Mouse (Mus musculus) heart, embryonic 12.5 days (tissue): ENCODE data around the gene Gm10073. TPM values are rescaled to one million over a fixed set of nuclear protein-coding genes. Genes with fewer than 3 reads are reported as not detected.

Source experiments
- ATAC-seq: fragments of 200-750 bp; cut with Nextera tagmentation; 2 replicates; pipeline ENCODE4 v1.8.0; 2017; ENCODE audit warnings: moderate TSS enrichment, moderate library complexity; ENCODE audit not compliant: insufficient number of reproducible peaks, low FRiP score
- H3K27ac ChIP-seq: fragments of 300-500 bp; sonication (generic); 2 replicates; pipeline ENCODE4 v1.5.1; 2016; ENCODE audit warnings: mild to moderate bottlenecking, moderate library complexity; ENCODE audit not compliant: poor library complexity, severe bottlenecking
- H3K27me3 ChIP-seq: fragments of 300-500 bp; sonication (generic); replicated peaks from 2 replicates; pipeline ENCODE4 v1.6.1; 2016; ENCODE audit warnings: mild to moderate bottlenecking, moderate library complexity
- H3K36me3 ChIP-seq: fragments of 300-500 bp; sonication (generic); 2 replicates; pipeline ENCODE4 v1.6.1; 2016; ENCODE audit warnings: mild to moderate bottlenecking, moderate library complexity
- H3K4me1 ChIP-seq: fragments of 300-500 bp; sonication (generic); replicated peaks from 2 replicates; pipeline ENCODE4 v1.6.1; 2016; ENCODE audit warnings: mild to moderate bottlenecking
- H3K4me2 ChIP-seq: fragments of 300-500 bp; sonication (generic); 2 replicates; pipeline ENCODE4 v1.6.1; 2016; ENCODE audit warnings: mild to moderate bottlenecking, moderate library complexity
- H3K4me3 ChIP-seq: fragments of 300-500 bp; sonication (generic); 2 replicates; pipeline ENCODE4 v1.5.1; 2016; ENCODE audit warnings: mild to moderate bottlenecking
- H3K9ac ChIP-seq: fragments of 300-500 bp; sonication (generic); 2 replicates; pipeline ENCODE4 v1.6.1; 2016; ENCODE audit warnings: mild to moderate bottlenecking, moderate library complexity
- H3K9me3 ChIP-seq: fragments of 300-500 bp; sonication (generic); replicated peaks from 2 replicates; pipeline ENCODE4 v1.6.1; 2016; ENCODE audit warnings: mild to moderate bottlenecking, moderate library complexity
- WGBS: fragments of 180-500 bp; shearing (Covaris S2); methylation state at CpG from one replicate; pipeline ENCODE4 v1.1.7; 2016; 5-methylcytosine and 5-hydroxymethylcytosine counted together
- polyA plus RNA-seq: library from polyadenylated mRNA; unstranded; fragments of >200 nt; fragmentation: Nextera tagmentation; extraction: Ambion mirVana; gene quantifications from 2 replicates; pipeline ENCODE4 v1.2.1, GENCODE M21; 2016

Gene Gm10073
- polyA plus RNA-seq, 1 experiment from 2014 or later, result 4.1 TPM

DNA sequence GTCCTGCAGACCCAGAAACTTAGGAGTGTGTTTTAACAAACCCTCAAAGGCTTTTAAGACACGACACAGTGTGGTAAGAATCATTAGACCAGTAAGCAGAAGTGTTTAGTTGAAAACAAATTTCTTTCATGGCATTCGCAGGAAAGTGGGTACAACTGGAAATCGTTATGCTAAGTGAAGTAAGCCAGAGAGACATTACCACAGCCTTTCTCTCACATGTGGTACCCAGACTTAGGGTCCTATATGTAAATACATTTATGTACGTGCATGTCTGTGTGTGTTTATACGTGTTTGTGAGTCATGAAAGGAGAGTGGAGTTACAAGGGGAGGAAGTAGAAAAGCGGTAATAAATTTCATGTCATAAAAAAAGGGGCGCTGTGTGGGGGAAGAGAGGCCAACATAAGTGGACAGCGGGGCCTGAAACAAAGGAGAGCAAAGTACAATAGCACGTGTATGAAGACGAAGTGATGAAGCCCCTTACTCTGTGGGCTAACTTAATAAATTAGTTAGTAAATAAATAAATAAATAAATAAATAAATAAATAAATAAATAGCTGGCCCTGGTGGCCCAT is 24.8 kb downstream of the Gm10073 start:
- Histone ChIP-seq H3K4me1 (no peaks in the 10 kb centered on the region), H3K27ac (no peak overlapping the region), H3K9me3 (no peaks in the 10 kb centered on the region), H3K9ac (no peak overlapping the region), H3K4me2 (no peak overlapping the region), H3K4me3 (no peak overlapping the region), H3K36me3 (peaks cover 79% of the 10 kb centered on the region), H3K27me3 (no peaks in the 10 kb centered on the region)
- WGBS, result 83% methylated on average over 10 of the region's 10 CpGs
- ATAC-seq, result no peak

DNA sequence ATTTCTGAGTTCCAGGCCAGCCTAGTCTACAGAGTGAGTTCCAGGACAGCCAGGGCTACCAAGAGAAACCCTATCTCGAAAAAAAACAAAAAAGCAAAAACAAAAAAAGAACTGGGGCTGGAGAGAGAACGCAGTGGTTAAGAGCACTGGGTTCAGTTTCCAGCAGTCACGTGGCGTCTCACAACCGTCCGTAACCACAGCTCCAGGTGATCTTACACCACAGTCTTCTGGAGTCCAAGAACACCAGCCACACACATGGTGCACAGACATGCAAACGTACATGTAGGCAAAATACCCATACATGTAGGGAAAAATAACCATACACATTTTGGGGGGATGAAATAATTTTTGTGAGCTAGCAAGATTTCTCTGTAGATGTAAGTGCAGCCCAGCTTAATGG is 26.5 kb downstream of the Gm10073 start:
- Histone ChIP-seq H3K4me2 (no peak overlapping the region), H3K27me3 (no peaks in the 10 kb centered on the region), H3K4me3 (no peak overlapping the region), H3K36me3 (peaks cover 76% of the 10 kb centered on the region), H3K4me1 (no peaks in the 10 kb centered on the region), H3K27ac (no peak overlapping the region), H3K9ac (no peak overlapping the region), H3K9me3 (no peaks in the 10 kb centered on the region)
- 87% methylated on average over 7 of the region's 7 CpGs for whole genome bisulfite sequencing
- no peak for ATAC-seq

DNA sequence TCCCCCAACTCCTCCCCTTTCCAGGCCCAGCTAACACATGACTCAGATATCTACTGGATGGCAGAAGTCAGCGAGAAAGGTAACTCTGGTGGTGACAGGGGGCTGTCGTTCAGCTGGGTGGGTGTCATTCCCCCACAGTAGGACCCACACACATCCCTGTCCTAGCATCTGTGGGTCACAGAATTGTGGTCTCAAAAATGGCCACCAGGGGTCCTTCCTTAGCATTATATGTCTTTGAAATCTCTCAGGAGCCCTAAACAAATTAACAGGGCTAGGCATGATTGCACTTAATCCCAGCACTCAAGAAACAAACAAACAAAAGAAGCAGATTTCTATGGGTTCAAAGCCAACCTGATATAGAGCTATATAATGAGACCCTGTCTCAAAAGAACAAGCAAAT is 28.1 kb downstream of the Gm10073 start:
- 84% methylated on average over 2 of the region's 2 CpGs for WGBS

DNA sequence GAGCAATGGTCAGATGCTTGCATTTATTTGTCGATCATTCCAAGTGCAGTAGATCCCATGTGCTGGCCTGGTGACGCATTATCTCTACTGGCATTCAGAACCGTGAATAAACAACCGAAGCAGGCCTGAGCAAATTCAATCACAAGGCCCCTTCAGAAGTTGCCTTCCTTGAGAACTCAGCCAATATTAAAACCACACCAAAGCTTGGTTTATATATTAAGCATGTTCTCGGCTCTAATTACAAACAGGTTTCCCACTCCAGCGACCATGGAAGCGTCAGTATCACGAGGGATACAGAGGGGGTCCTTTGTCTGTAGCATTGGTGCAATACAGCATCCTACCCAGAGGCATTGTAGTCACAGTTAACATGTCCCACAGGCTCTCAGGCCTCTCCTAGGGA is 30.2 kb downstream of the Gm10073 start:
- Histone ChIP-seq H3K27ac (no peak overlapping the region), H3K9me3 (no peaks in the 10 kb centered on the region), H3K36me3 (peaks cover 95% of the 10 kb centered on the region), H3K9ac (no peak overlapping the region), H3K4me2 (no peak overlapping the region), H3K4me1 (no peaks in the 10 kb centered on the region), H3K27me3 (no peaks in the 10 kb centered on the region), H3K4me3 (no peak overlapping the region)
- ATAC-seq, result no peak
- WGBS, result 80% methylated on average over 8 of the region's 8 CpGs

More for the DNA sequence above, 28.1 kb downstream of the Gm10073 start:
- Histone ChIP-seq H3K27ac (no peak overlapping the region), H3K4me1 (no peaks in the 10 kb centered on the region), H3K4me2 (no peak overlapping the region), H3K9me3 (no peaks in the 10 kb centered on the region), H3K36me3 (peaks cover 80% of the 10 kb centered on the region), H3K27me3 (no peaks in the 10 kb centered on the region), H3K4me3 (no peak overlapping the region), H3K9ac (no peak overlapping the region)
- ATAC-seq, result no peak

DNA sequence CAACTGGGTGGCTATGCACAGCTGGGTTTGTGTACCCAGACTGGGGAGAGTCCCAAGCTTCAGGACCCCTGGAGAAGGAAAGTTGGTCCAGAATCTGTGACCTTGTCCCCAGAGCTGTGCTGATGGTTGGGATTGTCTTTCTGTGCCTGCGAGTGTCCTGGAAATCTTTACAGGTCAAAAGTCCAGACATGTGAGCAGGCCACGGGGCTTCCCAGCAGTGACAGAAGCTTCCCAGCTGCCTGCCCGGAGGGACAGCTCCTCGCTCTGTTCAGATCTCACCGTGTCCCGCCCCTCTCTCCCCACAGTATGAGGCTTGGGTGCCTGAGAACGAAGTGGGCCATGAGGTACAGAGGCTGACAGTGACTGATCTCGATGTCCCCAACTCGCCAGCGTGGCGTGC is 32.3 kb downstream of the Gm10073 start:
- no peaks in the 10 kb centered on the region for H3K4me1 ChIP-seq
- H3K27ac ChIP-seq, result no peak overlapping the region
- WGBS, result 76% methylated on average over 11 of the region's 11 CpGs
- no peaks in the 10 kb centered on the region for H3K9me3 ChIP-seq
- no peaks in the 10 kb centered on the region for H3K27me3 ChIP-seq
- ATAC-seq, result no peak
- no peak overlapping the region for H3K4me3 ChIP-seq
- no peak overlapping the region for H3K9ac ChIP-seq
- peaks cover 96% of the 10 kb centered on the region for H3K36me3 ChIP-seq
- H3K4me2 ChIP-seq, result no peak overlapping the region

DNA sequence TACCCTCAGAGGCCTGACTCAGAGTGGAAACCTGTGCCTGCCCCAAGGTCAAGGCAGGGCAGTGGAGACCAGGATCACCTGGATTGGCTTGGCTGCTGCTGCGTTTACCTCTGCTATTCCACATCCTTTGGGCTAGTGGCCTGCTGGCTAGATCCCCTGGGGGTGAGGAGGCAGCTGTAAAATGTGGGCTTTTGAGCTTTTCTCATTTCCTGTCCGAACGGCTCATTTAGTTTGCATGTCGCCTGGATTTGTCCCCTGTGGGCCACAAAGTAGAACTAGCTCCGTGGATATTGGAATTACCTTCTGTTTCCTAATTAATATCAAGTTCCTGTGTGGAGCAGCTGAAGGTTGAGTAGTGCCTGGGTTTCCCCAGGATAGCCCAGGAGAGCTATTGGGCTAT is 34.1 kb downstream of the Gm10073 start:
- no peak for ATAC-seq
- peaks cover 78% of the 10 kb centered on the region for H3K36me3 ChIP-seq
- H3K4me1 ChIP-seq, result no peaks in the 10 kb centered on the region
- H3K4me3 ChIP-seq, result no peak overlapping the region
- WGBS, result 67% methylated on average over 5 of the region's 5 CpGs
- no peaks in the 10 kb centered on the region for H3K27me3 ChIP-seq
- H3K9ac ChIP-seq, result no peak overlapping the region
- no peak overlapping the region for H3K27ac ChIP-seq
- H3K9me3 ChIP-seq, result no peaks in the 10 kb centered on the region
- no peak overlapping the region for H3K4me2 ChIP-seq

DNA sequence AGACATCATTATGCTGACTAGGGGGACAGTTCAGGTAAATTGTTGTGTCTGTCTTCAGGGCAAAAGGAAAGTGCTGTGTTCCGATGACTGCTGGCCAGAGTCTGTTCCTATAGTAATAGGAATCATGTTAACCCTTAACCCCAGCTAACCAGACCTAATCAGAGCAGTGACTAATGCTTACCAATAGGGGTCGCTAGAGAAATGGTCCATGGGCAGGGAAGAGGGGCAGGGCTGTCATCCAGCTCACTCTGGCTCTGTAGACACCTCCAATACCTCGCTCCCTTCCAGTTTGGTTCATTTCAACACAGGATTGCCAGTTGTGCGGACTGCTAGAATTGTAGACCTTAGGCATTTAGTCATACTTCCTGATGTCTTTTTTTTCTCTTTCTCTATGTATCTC is 37.8 kb downstream of the Gm10073 start:
- Histone ChIP-seq H3K4me1 (peaks cover 13% of the 10 kb centered on the region), H3K9ac (no peak overlapping the region), H3K9me3 (0 out of 2 replicates have a peak, but pooled peaks cover 2% of the 10 kb centered on the region), H3K27me3 (no peaks in the 10 kb centered on the region), H3K36me3 (peaks cover 49% of the 10 kb centered on the region), H3K4me2 (no peak overlapping the region), H3K27ac (no peak overlapping the region), H3K4me3 (no peak overlapping the region)
- 64% methylated on average over 4 of the region's 4 CpGs for WGBS
- ATAC-seq, result no peak

DNA sequence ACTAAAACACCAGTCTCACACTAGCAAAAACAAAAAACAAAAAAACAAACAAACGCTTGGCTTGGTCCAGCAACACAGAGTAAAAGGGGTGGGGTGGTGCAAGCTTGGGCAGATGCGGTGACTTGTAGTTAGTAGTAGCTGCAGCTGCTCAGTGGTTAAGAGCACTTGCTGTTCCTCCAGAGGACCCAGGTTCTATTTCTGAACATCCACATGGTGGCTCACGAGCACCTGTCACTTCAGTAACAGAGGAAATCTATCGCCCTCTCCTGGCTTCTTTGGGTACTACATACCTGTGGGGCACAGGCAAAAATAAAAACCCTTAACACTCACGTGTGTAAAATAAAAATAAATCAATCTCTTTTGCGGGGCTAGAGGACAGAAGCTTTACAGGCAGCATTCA is 38.8 kb downstream of the Gm10073 start:
- Histone ChIP-seq H3K9ac (no peak overlapping the region), H3K4me1 (peaks cover 13% of the 10 kb centered on the region), H3K9me3 (0 out of 2 replicates have a peak, but pooled peaks cover 7% of the 10 kb centered on the region), H3K4me2 (no peak overlapping the region), H3K36me3 (peaks cover 47% of the 10 kb centered on the region), H3K4me3 (no peak overlapping the region), H3K27me3 (no peaks in the 10 kb centered on the region), H3K27ac (no peak overlapping the region)
- 35% methylated on average over 6 of the region's 6 CpGs for WGBS
- ATAC-seq, result no peak

DNA sequence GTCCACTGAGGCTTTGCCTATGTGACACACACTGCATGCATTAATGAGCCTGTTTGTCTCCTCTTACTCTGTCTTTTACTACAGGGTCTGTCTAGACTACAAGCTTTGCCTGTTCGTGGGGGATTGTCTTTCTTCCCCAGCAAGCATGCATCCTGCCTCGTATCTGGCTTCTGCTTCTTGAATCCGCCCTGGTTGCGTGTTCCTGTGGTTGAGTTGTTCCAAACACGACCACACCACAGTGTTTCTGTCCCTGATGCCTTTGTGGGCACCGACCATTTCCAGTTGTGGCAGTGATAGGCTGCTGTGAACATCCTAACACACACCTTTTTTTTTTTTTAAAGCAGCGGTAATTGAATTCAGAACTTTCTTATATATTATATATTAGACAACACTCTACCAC is 39.6 kb downstream of the Gm10073 start:
- WGBS, result 77% methylated on average over 7 of the region's 7 CpGs
- H3K4me1 ChIP-seq, result peaks cover 18% of the 10 kb centered on the region
- no peaks in the 10 kb centered on the region for H3K27me3 ChIP-seq
- H3K4me3 ChIP-seq, result no peak overlapping the region
- H3K27ac ChIP-seq, result 0 out of 2 replicates have a peak overlapping the region, but pooled peaks have one; percentile 13
- H3K9me3 ChIP-seq, result 0 out of 2 replicates have a peak, but pooled peaks cover 7% of the 10 kb centered on the region
- no peak for ATAC-seq
- no peak overlapping the region for H3K9ac ChIP-seq
- no peak overlapping the region for H3K4me2 ChIP-seq
- H3K36me3 ChIP-seq, result peaks cover 40% of the 10 kb centered on the region

DNA sequence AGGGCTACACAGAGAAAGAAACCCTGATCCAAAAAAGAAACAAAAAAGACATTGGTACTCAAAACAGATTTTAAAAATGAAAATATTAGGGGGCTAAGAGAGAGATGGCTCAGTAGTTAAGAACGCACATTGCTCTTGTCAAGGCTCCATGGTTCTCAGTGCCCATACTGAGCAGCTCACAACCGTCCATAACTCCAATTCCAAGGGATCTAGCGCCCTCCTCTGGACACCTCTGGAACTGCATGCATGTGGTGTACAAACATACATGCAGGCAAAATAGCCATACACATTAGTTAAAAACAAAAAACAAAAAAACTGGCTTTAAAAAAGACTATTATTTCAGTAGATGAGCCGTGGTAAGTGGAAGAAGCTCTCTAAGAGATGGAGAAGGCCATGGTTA is 42.7 kb downstream of the Gm10073 start:
- Histone ChIP-seq H3K27ac (no peak overlapping the region), H3K9ac (no peak overlapping the region), H3K27me3 (no peaks in the 10 kb centered on the region), H3K4me3 (no peak overlapping the region), H3K9me3 (0 out of 2 replicates have a peak, but pooled peaks cover 7% of the 10 kb centered on the region), H3K36me3 (peaks cover 13% of the 10 kb centered on the region), H3K4me2 (no peak overlapping the region), H3K4me1 (peaks cover 47% of the 10 kb centered on the region)
- ATAC-seq, result no peak
- WGBS, result 65% methylated on average over 4 of the region's 4 CpGs

DNA sequence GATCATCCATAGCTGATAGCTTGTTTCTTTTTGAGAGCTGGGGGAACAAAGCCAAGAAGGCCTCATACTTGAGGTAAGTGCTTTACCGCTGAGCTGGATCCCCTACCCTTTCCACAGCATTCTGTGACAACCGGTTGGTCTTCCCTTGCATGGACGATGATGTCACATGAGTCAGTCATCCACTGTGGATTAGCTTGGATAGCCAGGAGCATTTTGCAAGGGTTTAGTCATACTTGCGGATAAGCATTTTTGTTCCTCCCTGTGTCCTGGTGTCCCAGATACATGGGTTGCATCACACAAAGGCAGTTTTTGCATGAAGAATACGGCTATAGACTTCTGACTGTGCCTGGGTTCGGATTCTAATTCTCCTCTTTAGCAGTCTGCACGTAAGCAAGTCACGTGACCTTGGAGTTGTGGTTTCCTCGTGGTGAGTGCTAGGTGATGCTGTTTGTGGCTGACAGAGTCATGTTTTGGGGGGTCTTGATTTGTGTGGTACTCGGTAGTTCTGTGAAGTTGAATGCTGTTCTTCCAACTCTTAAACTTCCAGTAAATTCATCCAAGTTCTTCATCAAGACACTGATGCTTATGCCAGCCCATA is 43.3 kb downstream of the Gm10073 start:
- no peak for ATAC-seq
- H3K9ac ChIP-seq, result no peak overlapping the region
- peaks cover 52% of the 10 kb centered on the region for H3K4me1 ChIP-seq
- H3K4me2 ChIP-seq, result no peak overlapping the region
- no peaks in the 10 kb centered on the region for H3K27me3 ChIP-seq
- no peak overlapping the region for H3K4me3 ChIP-seq
- peaks cover 13% of the 10 kb centered on the region for H3K36me3 ChIP-seq
- no peak overlapping the region for H3K27ac ChIP-seq
- H3K9me3 ChIP-seq, result 0 out of 2 replicates have a peak, but pooled peaks cover 7% of the 10 kb centered on the region
- 82% methylated on average over 10 of the region's 10 CpGs for WGBS
